Mouse (Mus musculus) kidney, postnatal 10 days (tissue): ENCODE measurements at regions not wholly inside any gene's neighbourhood (a gene's known extent, or its start where the extent isn't known, plus 50 kb on each side); places are given as distances from the start of the nearest gene placed in this dataset.

ENCODE experiments used
- DNase-seq: peaks from one replicate; pipeline ENCODE4 v3.0.0; 2021; ENCODE audit warnings: mixed read lengths

- DNase-seq: no peak
Measured at GRCm38 (mm10) chr9:41761050-41761576, 363.0 kb downstream of the Sorl1 start.

GRCm38 (mm10) chr9:41754434-41755002 lies 369.6 kb downstream of the Sorl1 start:
- DNase-seq: no peak

DNA sequence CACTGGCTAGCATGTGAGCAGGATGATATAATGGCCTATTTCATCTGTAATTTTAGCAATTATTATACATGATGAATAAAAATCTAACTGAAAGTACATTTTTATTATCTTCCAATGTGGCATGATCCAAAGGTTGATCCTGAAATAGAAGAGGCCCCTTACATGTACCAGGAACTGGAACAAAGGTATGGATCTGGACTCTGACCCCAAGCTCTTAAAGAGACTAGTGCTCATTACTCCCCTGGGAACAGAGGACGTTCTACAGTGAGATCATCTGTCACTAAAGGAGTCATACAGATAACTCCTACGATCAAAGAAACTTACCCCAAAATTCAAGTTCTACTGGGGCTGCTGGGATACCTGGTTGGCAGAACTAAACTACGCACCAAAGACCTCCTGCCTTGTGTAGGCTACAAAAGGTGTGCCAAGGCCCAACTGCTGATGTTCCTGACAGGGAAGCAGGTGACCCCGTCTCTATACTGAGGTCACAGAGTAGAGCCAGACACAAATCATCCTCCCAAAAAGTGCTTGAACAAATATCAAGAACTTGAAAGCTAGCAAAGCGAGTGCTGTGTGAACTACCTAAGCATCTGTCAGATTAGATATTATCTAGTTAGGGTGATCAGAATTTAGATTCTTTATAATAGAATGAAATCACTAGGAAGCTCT lies 378.0 kb downstream of the Sorl1 start:
- no peak for DNase-seq

- DNase-seq: no peak
Measured at GRCm38 (mm10) chr9:41741500-41741899, 382.6 kb downstream of the Sorl1 start.

DNA sequence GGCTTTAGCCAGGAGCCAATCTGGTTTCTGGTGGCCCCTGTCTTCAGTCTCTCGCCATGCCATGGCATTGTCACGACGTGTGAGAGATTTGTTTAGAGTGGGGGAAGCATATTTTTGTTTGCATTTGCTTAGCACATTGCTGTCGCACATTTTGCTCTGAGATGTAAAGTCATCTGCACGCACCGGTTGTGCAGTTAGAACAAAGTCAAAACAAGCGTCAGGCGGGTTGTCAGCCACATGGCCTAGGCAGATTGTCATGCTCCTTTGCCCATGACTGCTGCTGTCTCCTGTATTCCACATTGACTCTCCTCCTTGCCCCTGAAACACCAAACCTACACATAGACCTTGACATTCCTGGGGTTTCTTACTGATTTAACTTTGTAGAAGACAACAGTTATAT lies 383.6 kb downstream of the Sorl1 start:
- no peak for DNase-seq

DNA sequence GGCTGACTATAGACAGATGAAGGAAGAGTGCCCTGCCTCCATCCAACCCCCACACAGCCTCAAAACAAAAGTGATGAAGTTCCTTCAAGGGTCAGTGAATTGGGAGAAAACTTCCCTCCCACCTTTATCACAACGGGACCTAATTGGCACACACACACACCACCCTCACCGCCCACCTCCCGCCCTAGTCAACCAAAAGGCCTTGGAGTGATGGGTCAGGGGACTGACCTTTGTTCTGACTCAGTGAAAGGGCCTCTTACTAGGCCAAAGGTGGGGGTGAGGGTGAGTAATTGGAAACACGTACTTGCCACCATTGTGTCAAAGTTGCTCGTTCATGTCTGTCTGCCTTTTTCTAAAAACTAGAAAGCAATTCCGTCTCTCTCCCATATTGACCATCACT lies 386.4 kb downstream of the Sorl1 start:
- no peak for DNase-seq

DNA sequence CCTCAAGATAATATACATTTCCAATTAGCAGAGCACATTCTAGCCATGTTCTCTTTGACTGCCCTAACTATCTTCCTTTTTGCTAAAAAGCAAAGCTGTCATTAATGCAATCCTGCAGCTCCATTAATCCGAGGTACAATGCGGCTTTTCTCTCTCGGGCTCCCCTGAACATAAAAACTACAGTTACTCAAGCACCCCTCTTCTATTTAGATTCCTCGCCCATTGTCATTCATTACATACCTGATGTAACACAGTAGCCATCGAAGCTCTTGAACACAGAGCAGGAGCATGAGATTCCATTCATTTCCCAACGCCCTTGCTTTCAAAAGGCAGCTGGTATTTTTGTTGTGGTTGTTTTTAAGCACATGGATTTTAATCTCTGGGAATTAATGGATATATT lies 387.2 kb downstream of the Sorl1 start:
- no peak for DNase-seq

- peak; percentile 34 for DNase-seq
Measured at GRCm38 (mm10) chr9:41736234-41736859, 387.8 kb downstream of the Sorl1 start.

GRCm38 (mm10) chr9:41735448-41736233 lies 388.5 kb downstream of the Sorl1 start:
- peak; percentile 70 for DNase-seq

GRCm38 (mm10) chr9:41734925-41735447 lies 389.1 kb downstream of the Sorl1 start:
- DNase-seq: no peak

DNA sequence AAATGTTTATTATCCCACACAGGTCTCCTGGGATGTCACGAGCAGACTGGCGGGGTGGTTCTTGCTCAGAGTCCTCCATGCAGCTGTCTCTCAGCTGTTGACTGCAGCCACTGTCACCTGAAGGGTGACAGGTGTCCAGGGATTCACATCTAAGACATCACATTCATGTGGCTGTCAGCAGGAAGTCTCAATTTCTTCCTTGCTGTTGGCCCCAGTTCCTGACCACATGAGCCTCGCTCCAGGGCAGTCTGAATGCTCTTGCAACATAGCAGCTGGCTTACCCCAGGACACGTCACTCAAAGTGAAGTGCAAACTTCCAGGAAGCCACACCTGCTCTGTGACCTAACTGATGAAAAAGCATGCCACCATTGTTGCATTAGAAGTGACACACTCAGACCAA lies 402.5 kb downstream of the Sorl1 start:
- no peak for DNase-seq

DNA sequence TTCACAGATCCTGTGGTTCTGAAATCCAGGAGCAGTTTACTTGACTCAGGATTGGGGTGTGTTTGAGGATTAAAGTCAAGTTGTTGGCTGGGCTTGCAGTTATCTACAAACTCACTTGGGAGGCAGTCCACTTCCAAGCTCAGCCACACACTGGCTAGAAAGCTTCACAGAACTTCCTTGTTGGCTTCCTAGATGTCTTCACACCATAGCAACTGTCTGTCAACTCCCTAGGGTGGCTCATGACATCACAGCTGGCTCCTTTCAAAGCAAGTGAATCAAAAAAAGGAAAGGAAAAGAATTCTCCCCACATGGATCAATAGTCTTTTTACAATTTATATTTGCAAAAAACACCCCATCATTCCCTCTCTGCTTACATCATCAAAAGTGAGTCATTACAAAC lies 408.9 kb downstream of the Sorl1 start:
- no peak for DNase-seq

GRCm38 (mm10) chr9:41705972-41706371 lies 418.1 kb downstream of the Sorl1 start:
- no peak for DNase-seq

DNA sequence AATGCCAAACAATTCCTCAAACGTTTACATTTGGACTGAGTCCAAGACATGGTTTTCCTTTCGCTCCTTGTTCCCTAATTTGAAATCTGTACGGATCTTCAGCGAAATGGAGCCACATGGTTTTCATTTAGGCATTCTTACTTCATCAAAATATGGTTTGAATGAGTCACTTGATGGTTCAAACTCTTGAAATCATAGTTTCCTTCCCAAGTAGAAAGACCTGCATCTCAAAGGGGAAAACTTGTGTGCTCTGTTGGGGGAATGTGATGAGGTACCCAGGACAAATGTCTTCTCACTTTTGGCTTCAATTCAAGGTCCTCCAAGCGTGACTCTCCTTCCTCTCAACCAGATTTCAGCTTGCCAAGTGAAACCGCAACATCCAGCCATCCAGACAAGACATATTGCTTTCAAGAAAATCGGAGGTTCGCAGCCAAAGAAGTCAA lies 418.6 kb downstream of the Sorl1 start:
- peak; percentile 13 for DNase-seq

- no peak for DNase-seq
Measured at GRCm38 (mm10) chr9:41703091-41703490, 421.0 kb downstream of the Sorl1 start.

- no peak for DNase-seq
Measured at GRCm38 (mm10) chr9:41700683-41701082, 423.4 kb downstream of the Sorl1 start.

- no peak for DNase-seq
Measured at GRCm38 (mm10) chr9:41699031-41699430, 425.1 kb downstream of the Sorl1 start.

GRCm38 (mm10) chr9:41697611-41698467 lies 426.3 kb downstream of the Sorl1 start:
- no peak for DNase-seq

DNA sequence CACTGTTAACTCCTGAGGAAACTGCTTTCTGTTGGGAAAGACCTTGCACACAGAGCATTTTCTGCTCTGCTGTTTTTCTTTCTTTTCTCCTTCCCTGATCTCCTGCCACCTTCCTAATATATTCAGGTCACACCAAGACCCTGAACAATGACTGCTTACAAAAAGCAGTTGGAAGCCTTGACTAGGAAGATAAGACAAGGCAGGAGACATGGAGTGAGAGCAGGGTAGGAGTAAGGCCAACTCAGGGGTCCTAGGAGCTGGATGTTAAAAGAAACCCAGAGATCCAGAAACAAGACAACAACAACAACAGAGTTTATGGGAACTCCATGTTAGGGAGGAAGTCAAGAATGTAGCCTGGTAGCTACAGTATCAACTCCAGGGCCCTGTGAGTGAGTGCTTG lies 426.9 kb downstream of the Sorl1 start:
- DNase-seq: no peak

DNA sequence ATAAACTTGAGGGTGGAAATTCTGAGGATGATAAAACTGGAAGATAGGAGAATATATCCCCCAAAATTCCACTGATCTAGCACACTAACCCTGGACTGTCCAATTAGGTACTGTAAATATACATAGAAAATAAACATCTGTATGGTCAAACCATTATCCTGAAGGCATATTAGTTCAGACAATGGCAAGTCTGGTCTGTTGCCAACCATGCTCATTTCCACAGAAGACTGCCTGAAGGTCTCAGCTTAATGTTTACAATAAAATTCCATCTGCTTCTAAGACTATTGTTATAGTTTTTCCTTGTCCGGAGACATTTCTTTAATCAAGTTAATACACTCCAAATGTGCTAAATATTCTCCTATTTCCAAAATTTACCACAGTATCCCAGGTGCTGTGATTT lies 441.2 kb downstream of the Sorl1 start:
- DNase-seq: no peak

- DNase-seq: peak; percentile 22
Measured at GRCm38 (mm10) chr9:41675656-41676055, 448.4 kb downstream of the Sorl1 start.

- no peak for DNase-seq
Measured at GRCm38 (mm10) chr9:41672958-41673357, 451.1 kb downstream of the Sorl1 start.
